ENCODE assay signal across 8 mouse cellular contexts in genomic region chr5:24841662-24842273, GRCm38 (mm10). TPM values are rescaled to one million over a fixed set of nuclear protein-coding genes. Genes with fewer than 3 reads are reported as not detected.
DNase-seq lines count a peak whose midpoint lies in the region; ATAC-seq and TF ChIP-seq lines count a peak whose summit lies in the region.

No protein-coding gene starts in this region.

- ATAC-seq in cerebellum, adult (ENCODE audit: insufficient number of reproducible peaks, low FRiP score, low TSS enrichment), result peak; percentile 45; the same call in 1 of the 2 replicates
- peak; percentile 8 for ATAC-seq in megakaryocyte, adult 5-6 weeks (ENCODE audit: poor library complexity, severe bottlenecking)

- no peak for DNase-seq in cerebellum, postnatal 4 days (ENCODE audit: low spot score in 2 of 2)
- DNase-seq in testis, postnatal 10 days (ENCODE audit: low spot score), result no peak
- peak; percentile 26 to 44 for DNase-seq in frontal cortex, postnatal 14 days (ENCODE audit: low spot score in 2 of 2)
- DNase-seq in left cerebral cortex, adult 8-10 months (ENCODE audit: low spot score in 2 of 2), result peak; percentile 38 to 39
- DNase-seq in cerebellum, postnatal 14 days, result no peak

- TF ChIP-seq CTCF in testis, adult 2 months (IDR thresholded peaks at IDR 0.05; ENCODE audit: control insufficient read depth, insufficient read depth, insufficient replicate concordance, low read depth, low read length), result no peak

- H3K4me1 ChIP-seq in testis, adult 2 months (ENCODE audit: control insufficient read depth, insufficient read depth, low read length), result peaks cover 17% of the 10 kb centered on the region

- peak overlapping the region; percentile 92 for H3K4me3 ChIP-seq in testis, adult 2 months (ENCODE audit: control insufficient read depth, low read depth, low read length)

- H3K36me3 ChIP-seq in testis, adult 2 months (ENCODE audit: control insufficient read depth, insufficient read depth, low read length), result no peaks in the 10 kb centered on the region

- TF ChIP-seq POLR2A in testis, adult 2 months (IDR thresholded peaks at IDR 0.05; ENCODE audit: control insufficient read depth, low read depth, low read length), result no peak

- H3K27me3 ChIP-seq in testis, adult 2 months (ENCODE audit: control insufficient read depth, insufficient read depth, low read length), result no peaks in the 10 kb centered on the region

- H3K27ac ChIP-seq in testis, adult 2 months (ENCODE audit: control insufficient read depth, insufficient read depth, low read depth, low read length), result peak overlapping the region; percentile 96

RNA-seq across cellular contexts. Expression of gene Rheb, which starts 0.7 kb away (rescaled TPM):
- 10.1 and 10.8 TPM in 2 replicates for polyA plus RNA-seq in testis, adult 2 months (2012; rRNA removed)
- 100 to 1,000 TPM; 105 to 112 (median 108) TPM for total RNA-seq in left cerebral cortex, adult 8-10 months (2022)
- total RNA-seq in megakaryocyte, adult 5-6 weeks (2015), result 109 and 136 TPM in 2 replicates
- 44.2 and 56.7 TPM in 2 replicates for total RNA-seq in megakaryocyte, adult 5-6 weeks (2017)

Comparison
In these comparisons a context has a peak if more than half of its experiments do, and no peak if none do; other contexts are left out.
1. DNase-seq: peak in frontal cortex, postnatal 14 days (2 of 2) and left cerebral cortex, adult 8-10 months (2 of 2); none in cerebellum, postnatal 4 days (0 of 2), testis, postnatal 10 days (single experiment) and cerebellum, postnatal 14 days (0 of 2).